Mouse (Mus musculus) urinary bladder, adult 2 months (tissue): ENCODE results near the gene Map3k14. TPM values are rescaled to one million over a fixed set of nuclear protein-coding genes. Genes with fewer than 3 reads are reported as not detected.
A peak's percentile ranks its signal among the peaks of the same experiment; 100 is the strongest.

Source experiments
- DNase-seq: peaks from one replicate; pipeline ENCODE4 v3.0.0; 2022; ENCODE audit warnings: low spot score
- polyA plus RNA-seq: library from polyadenylated mRNA; depleted of rRNA; stranded (reverse); fragments of >200 nt; gene quantifications from 2 replicates; pipeline ENCODE4 v1.2.3, GENCODE M21; 2012

Gene Map3k14
- polyA plus RNA-seq, 1 experiment = 6.6 TPM

DNA sequence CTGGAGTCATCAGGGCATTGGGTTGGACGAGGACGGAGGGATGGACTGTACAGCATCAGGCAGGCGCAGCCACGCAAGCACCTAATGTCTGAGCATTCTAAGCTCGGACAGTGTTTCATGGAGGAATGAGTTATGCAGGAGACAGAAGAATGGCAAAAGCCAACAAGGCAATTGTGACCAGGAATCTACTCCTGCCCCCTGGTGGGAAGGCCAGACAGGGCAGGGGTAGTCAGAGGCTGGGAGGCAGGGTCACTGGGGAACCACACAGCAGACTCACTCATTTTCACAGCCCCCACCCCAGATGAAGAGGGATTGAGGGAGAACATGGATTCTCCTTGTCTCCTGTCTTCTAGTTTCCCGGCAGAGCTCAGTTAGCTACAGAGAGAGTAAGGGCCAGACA is 4.7 kb upstream of the Map3k14 start:
- DNase-seq = no peak

DNA sequence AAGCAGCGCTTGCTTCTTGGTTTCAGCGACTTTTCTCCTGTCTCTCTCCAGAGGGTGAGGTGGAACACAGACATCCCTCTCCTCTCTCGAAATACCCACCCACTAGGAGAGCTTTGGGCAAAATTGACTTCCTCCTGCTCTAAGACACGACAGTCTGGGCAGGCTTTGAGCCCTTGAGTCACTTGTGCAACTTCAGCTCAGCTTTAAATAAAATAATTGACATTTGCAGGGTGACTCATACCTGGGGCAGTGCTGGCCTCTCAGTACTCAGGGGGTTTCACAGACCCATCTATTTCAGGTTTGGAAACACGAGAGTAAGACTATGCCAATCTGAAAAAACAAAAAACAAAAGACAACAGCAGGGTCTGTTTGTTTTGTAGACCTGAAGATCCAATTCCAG is 2.2 kb upstream of the Map3k14 start:
- no peak for DNase-seq

DNA sequence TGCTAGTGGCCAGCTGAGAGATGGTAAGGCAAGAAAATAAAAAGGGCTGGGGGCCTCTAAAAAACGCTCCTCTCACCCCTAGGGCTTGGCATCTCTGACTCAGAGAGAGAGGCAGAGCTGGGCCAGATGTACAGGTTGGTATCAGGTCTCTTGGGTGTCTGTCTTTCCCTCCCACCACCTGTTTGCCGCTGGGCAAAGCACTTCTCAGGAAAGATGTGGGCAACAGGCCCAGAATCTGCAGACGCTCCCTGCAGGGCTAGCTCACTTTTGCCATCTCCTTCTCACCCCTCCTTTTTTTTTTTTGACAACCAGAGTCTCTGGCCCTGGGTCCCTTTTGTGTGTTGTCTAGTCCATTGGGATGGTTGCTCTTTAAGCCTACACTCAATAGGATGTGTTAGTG is 1.6 kb upstream of the Map3k14 start:
- no peak for DNase-seq

DNA sequence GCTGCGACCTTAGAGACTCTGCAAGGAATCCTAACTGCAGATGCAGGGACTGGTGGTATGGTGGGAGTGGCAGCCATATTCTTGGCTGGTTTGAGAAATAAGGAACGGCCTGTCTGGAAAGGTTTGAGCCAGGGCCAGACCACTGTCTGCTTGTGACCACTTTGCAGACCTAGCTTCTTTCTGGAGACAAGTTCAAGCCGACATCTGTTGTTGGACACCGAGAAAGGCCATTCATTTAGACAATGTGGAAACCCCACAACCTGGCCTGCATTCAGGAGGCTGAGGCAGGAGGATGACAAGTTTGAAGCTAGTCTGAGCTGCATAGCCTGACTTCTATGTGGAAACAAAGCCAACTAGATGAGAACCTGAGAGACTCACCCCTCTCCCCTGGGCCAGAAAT is 1.1 kb upstream of the Map3k14 start:
- DNase-seq = no peak

DNA sequence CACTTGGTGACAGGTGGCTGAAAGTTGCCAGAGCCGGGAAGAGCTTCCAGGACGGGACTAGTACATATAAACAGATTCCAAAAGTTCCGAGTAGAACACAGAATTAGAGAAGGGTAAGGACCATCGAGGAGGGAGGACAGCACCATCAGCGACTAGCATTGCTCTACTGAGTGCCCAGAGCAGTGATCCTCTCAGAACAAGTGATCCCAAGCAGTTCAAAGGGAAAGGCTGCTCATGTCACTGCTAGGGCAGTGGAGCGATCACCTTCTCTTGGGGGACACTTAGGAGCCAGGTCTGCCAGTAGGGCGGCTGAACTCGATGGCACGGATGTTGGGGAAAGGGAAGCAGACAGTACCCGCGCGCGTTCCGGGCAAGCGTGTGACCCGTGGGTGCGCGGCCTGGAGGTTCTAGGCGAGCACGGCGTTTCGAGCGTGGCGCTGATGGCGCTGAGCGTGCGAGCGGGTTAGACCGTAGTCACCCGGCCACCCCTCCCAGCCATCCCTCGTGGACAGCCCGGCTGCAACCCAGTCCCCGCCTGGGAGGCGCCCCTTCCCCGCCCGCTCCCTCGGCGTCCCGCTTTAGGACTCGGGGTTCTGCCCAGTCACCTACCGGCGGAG is 435 bp downstream of the Map3k14 start:
- no peak for DNase-seq

DNA sequence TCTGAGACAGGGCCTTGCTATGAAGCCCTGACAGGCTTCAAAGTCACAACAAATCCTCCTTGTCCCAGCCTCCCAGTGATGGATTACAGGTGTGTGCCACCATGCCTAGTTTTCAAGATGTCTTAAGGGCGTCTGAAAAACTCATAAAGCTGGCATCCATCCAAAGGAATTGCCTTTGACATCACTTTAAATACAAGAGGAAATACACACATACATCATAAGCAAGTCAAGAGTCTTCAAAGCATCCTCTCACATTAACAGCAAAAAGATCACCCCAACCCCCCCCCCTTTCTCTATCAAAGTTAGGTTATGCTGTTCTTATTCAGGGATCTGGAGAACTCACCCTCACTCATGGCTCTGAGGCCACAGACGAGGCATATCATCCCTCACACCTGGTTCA is 1.4 kb downstream of the Map3k14 start:
- no peak for DNase-seq

DNA sequence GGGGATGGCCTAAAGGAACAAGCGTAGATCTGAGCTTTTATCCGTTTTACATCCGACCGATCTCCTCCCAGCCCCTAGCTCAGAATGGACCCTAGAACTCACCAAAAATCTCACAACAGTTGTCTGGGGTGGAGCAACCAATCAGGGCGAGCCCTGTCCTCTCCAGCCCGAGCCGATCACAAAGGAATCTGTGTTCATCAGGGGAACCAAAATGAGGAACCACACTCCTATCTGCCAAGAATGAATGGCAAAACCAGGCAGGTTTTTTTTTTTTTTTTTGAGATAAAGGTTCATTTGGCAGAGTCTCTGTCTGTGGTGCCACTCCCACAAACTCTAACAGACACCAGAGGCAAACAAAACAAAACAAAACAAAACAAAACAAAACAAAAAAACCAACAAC is 2.1 kb downstream of the Map3k14 start:
- no peak for DNase-seq

DNA sequence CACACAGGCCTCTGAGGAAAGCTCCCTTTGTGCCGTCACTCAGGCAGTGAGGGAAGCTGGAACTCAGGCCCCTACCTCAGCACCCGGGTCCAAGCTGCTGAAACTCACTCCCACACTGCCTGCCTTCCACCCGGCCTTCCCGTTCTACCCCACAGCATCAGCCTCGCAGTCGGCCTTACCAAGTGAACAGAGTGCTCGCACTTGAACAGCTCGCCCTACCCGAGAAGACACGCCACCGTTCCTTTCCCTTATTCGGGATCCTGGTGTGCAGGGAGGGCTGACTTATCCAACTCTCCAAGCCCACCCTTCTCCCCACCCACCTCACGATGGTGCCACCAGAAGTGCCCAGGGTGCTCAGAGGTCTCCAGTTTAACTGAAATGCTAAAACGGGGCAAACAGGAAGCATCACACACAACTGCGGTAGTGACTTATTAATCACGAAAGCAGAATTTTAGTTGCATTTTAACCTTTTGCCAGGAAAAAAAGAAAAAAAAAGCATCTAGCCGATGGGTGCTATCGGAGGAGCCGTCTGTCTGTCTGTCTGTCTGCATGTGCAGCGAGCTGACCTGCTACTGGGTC is 2.8 kb downstream of the Map3k14 start:
- DNase-seq = no peak

DNA sequence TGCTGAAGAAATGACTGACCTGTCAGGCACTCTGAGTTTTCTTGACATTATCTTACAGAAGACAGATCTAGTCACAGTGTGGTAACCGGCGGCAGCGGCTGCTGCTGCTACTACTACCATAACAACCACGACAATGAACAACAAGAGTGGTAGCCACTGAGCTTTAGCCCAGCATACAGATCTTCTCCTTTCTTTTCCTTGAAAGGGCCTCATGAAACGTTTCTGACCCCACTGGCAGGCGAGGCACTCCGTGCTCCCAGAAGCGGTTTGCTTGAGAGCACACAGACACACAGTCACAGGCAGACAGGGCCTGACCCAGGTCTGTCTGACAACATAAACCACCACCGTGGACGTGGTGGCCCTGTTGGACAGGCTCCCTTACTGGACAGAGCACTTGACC is 3.7 kb downstream of the Map3k14 start:
- no peak for DNase-seq

DNA sequence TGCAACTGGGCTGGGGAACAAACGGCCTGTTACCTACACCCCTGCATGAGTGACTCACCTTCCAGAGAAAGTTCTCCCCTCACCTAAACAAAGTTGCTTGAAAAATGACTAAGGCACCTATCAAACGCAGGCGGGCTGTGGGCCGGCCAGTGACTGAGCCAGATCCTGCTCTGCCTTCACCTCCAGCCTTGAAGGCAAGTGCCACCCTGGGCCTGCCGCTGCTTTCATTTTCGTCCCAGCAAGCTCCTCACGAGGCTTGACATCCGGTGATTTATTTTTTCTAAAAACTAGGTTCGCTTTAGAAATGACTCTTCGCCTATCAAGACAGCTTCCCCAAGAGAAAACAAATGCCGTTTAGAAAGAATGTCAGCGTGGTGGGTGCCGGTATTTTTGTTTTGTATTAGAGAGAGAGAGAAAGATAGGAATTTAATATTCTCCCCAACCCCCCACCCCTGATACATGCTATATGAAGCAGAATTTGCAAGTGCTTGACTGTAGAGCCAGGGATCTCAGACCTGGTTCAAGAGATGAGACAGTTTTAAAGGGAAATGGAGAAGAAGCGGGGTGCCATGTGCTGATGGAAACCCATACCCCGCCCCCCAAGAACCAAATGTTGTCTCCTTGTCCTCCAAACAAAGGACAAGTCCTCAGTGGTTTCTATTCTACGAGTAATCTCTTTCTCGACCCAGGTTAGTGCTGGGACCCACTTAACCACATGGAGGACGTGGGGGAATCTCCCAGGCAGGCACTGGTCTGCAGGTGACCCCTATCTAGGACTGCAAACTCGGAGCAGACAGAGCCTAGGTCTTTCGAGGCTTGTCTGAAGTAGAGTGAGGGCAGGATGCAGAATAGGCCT is 4.6 kb downstream of the Map3k14 start:
- DNase-seq = no peak

DNA sequence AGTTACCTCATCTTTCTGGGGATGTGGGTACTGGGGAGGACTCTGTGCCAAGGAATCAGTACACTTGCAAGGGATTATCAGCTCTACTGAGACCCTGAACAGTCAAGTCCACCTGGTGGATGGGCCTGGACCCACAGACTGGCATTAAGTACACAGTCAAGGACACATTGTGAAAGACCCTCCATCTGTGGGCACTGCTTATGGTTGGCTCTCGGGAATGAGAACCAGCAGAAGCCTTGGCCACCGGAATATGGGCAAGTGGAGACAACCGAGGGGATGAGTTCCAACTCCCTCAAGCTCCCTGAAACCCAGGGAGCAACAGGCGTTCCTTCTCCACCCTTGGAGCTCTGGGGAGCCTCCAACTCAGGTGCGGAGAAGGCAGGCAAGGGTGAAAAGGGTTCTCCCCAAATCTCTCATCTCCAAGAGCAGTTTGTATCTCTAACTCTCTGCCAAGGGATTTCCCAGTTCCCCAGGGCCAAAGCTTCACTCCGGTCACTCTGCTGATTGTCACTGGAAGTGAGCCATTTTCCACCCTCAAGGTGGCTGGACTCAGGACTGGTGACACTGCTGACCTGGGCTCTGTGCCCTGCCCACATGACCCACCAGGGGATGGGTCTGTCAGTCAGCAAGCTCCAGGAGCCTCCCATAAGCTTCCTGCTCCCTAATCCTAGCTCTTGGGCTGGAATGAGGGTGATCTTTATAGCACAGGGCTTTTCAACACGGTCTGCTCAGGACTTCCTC is 5.4 kb downstream of the Map3k14 start:
- DNase-seq = no peak

DNA sequence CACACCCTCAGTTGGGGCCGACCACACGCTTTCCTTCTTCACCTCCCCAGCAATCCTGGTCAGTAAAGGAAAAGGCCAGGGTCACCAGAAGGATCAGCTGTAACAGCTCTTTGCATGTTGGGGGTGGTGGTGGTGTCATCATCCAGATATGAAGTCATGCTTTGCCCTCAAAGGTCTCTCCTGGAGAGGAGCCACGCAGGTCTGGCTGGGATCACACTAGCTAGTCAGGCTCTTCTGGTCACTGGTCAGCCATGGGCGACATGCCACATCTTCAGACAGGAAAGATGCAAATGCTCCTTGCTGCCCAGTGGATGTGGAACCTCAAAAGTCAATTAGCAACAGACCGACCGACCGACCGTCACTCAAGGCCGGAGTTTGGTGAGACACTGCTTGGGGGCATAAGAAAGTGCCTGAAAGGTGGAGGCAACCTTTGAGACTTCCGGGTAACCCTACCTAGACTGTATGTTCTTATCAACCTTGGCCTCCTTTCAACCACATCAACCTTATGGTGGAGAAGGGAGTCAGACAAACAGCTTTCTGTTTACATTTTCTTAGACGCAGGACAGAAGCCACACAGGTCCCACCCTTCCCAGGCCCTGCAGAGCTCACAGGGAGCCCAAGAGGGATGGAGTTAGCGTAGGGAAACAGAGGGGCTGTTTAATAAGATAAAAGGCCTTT is 6.6 kb downstream of the Map3k14 start:
- no peak for DNase-seq

DNA sequence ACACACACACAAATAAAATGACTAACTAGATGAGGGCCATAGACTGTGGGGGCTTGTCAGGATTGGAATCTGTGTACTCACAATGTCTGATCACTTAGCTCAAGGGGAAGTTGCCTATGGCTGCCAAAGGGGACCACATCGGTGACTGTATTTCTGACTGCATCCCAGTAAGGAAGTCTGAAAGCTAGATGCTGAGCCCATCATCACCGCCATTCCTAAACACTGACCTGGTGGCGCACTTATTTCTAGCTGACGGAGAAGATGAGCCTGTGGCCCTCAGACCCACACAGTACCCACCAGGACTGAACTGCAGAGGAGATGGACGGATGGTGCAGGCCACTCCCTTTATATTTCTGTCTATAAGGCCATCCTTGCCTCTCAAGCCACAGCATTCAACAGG is 7.2 kb downstream of the Map3k14 start:
- DNase-seq = no peak

DNA sequence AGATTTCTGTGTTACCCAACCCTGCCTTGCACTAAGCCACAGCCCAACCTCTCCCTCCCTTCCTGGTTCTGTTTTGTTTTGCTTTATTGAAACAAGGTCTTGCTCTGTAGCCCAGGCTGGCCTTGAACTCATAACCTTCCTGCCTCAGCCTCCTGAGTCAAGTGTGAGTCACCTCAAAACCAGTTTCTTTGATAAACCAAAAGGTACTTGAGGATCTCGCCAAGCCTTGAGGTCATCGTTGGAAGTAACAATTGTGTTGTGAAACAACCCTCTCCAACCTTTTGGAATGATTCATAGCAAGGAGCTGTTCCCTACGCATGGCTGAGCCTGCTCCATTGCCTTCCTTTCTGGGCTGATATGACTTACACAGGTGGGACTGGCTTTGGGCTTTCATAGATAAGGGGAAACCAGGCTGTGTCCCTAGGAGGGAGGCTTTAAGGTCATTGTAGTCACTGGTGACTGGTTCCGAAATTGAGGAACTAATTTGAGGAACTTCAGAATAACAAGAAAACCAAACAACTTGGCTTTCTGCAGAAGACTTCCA is 9.3 kb downstream of the Map3k14 start:
- DNase-seq = no peak

DNA sequence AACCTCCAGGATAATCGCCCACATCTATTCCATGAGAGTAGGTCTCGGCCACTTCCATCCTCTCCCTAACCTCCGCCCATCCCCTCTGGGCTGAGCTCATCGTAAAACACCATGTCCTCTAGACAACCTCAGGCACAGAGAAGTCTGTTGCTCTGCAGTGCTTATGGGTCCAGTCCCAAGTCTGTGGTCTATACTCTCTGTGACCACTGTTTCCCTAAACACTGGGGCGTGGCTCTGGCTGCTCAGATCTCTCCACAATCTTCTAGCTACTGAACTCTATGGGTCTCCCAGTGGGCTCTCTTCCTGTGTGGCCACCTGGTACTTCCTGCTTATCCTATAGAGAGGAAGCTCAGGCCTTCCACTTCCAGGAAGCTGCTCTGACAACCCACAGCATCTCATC is 13.7 kb downstream of the Map3k14 start:
- DNase-seq = no peak

DNA sequence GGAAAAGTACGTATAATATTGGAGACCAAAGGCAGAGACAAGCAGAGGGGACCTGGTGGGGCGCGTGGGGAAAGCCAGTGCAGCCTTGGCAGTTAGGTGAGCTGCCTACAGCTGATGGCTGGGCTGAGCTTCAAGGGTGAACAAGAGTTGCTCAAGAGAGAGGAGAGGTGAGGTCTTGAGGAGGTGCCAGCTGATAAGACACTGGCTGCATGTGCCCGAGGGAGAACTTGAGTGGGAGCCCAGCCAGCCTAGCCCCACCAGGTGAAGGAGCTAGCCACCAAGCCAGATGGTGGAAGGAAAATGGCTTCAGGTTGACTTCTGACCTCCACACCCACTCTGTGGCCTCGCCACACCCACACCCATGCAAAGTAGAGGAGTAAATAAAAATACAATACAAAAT is 14.9 kb downstream of the Map3k14 start:
- no peak for DNase-seq

DNA sequence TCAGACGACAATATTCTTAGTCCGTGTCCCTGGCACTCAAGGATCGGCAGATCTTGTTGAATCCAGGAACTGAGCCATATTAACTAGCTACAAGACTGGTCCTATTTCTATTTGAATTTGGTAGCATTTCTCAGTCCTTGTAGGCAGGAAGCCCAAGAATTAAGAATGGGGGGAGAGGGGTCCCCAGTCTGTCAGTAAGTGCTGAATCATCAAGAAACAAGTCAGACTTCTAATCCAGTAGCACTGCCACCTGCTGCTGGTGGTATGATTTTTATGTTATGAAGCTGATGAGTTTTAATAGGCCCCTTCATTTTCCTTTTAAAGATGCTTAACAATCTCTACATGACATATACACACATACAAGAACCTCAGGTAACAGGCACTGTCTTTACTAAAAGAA is 16.9 kb downstream of the Map3k14 start:
- DNase-seq = no peak

DNA sequence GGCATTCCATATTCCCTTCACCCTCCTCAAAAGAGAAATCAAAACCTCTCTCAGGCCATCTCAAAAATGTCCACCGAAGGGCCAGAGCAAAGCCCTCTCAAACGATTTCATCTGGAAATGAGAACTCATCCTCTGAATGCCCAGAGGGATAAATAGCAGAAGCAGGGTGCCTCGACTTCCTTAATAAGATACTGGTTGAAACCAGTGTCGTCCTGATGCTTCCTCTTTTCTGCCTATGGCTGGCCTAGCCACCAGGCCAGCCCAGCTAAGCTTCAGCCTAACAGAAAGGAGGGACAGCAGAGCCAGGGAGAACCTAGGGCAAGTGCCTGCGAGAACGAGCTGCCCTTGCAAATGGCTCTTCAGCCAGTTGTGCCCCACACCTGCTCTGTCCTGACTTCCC is 17.8 kb downstream of the Map3k14 start:
- no peak for DNase-seq

DNA sequence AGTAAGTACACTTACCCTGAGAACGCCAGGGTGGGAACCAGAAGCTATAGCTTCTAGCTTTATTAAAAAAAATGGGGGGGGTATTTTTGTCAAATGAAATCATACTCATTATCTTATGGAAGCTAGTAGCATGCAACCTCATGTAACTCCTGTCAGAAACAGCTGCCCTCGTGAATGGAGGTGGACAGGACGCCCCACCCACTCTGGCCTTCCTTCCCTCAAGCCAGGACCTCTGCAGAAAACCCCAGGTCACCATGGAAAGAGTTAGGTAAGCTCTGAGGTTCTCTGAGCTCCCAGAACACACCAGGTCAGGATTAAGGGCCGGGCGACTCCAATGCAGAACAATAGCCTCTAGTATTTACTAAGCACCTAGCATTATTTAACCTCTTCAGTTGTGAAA is 18.4 kb downstream of the Map3k14 start:
- DNase-seq = no peak

DNA sequence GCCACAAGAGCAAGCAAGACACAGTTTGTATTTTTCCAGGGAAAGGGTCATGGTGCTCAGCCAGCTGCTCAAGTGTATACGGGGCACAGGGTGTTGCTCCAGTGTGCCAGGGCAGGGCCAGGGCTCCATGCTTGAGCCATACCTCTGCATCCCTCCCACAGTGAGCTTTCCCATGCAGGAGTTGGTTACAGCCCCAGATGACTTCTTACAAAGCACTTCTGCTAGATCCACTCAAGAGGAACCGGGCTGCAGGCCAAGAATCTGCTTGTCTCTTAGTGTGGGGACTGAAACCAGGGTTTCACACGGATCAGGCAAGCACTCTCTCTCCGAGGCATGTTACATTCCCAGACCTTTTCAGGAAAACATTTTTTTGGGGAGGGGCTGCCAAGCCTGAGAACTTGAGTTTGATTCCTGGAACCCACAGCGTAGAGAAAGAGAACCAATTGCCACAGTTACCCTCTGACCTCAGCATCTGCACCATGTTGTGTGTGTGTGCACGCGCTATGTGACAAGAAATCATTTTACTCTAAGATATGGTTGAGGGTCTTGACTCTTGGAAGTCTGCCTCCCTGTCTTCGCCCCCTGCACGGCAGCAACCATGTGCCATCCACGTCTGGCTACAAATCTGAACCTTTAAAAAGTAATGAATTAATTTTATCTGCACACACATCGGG is 19.6 kb downstream of the Map3k14 start:
- no peak for DNase-seq

DNA sequence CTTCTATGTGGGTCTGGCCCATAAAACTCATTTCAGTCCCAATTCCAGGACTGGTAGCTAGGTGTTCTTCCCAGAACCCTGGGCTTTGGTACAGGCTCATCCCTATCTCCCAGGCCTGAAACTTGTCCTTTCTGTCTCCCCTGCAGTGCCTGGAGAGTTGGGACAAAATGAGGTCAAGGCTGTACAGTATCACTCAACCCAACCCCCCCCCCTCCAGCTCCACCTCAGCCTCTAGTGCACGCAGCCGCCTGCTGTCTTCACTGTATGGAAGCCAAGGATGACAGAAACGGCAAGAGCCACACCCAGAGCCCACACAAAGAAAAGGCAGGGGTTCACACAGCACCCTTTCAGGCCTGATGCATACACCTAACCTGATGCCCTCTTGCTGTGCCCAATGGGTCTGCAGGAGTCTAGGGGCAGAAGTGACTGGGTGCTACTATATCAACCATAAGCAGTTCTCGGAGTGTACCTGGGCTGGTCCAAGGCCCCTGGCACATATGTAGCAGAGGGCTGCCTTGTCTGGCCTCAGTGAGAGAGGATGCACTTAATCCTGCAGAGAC is 20.5 kb downstream of the Map3k14 start:
- DNase-seq = peak; percentile 20
